Mouse (Mus musculus) A20 (cell line): ENCODE data around the gene Pcgf2.
A peak's percentile ranks its signal among the peaks of the same experiment; 100 is the strongest.
"Not testable (repeated sequence)": the region's sequence is repeated elsewhere in the genome, so short reads cannot be mapped to it uniquely, and the experiment has no call there.

Experiments used
- DNase-seq: peaks from one replicate; pipeline ENCODE4 v3.0.0-alpha.2; 2011; ENCODE audit warnings: low read depth, low spot score

Pcgf2 gene

DNA sequence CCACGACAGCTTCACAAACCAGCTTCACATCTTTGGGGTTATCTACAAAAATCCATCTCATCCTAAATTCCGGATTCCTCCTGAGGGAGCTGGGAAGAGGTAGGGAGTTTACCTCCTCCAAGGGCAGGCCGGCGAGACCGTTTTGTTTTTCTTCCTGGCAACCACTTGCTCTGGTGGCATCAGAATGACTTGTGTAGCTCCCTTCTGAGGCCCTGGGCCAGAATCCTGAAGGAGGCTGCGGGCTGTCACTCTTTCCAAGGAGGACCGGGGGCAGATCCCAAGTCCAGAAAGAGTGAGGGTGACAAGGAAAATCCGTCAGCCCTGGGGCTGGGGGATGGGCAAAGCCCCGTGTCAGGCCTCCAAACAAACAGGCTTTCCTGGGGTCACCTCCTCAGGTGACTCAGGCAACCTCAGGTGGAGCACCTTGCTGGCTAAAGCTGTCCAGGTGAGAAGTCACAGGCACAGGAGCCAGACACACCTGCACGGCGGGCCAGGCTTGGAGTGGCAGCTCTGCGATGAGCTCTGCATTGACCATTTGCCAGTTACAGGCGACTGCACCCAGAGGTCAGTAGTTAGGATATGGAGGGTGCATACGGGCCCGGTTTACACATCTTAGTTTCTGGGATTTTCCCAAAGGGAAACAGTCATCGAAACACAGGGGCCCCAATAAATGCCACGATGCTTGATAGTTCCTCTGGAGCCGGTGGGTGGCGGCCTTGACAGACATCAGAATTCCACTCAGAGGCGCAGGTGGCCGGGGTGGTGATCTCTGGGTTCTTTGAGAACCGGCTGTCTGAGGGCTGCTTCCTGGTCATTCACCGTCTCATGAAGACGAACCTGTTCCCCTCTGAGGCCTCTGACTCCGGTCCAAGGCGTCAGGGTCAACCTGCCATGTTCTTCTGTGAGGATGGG lies 17.3 kb upstream of the Pcgf2 start:
- DNase-seq = no peak

DNA sequence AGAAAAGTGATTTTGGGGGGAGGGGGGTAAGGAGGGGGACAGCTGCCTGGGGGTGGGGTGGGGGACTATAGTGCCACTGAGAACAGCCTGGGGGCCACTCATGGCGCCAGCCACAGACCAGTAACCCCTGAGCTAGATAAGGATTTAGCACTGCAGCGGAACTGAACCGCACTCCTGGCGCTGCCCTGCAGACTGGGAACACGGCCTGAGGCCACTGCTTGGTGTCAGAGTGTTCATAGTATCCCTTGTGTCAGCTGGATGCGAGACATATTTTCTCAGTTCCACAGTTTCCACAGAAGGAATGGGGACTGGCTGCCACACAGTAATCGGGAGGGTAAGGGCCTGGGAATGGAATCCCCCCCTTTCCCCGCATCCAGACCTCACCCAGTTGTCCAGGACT lies 15.7 kb upstream of the Pcgf2 start:
- no peak for DNase-seq

DNA sequence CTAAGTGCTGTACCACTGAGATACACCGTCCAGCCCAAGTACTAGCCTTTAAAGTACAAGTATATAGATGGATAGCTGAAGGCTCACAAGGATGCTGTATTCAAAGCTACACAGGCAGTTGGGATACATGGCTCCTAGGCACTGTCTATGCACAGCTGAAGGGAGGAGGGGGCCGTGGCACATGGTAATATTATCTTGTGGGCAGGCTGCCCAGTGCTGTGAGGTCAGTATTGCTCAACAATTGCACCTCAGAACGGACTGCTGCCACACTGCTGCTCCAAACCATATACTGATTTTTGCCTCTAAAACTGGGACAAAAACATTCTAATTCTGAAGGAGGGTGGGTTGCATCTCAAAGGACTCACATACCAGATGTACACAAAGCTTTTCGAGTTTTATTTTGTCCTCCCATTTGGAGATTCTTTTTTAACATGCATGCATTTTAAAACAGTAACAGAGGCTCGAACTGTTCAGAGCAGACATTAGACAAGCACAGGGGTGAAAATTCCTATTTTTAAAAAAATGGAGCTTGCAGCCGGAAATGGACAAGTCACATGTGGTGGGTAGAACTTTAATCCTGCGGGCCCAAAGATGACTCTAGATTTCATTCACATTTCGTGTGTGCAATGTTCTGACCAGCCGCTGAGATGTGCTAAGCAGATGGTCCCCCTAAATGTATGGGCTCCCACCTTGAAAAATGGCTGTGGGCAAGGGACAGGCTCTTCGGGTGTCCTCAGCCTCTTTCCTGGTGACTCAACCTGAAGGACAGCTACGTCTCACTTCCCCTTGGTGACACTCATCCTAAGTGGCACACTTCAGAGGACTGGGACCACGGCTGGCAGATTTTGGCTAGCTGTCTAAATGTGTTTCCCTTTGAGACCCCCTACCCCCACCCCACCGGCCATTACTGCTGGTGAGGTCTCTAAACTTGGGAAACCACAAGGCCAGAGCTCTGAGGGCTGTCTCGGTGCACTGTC lies 14.8 kb upstream of the Pcgf2 start:
- DNase-seq = no peak

DNA sequence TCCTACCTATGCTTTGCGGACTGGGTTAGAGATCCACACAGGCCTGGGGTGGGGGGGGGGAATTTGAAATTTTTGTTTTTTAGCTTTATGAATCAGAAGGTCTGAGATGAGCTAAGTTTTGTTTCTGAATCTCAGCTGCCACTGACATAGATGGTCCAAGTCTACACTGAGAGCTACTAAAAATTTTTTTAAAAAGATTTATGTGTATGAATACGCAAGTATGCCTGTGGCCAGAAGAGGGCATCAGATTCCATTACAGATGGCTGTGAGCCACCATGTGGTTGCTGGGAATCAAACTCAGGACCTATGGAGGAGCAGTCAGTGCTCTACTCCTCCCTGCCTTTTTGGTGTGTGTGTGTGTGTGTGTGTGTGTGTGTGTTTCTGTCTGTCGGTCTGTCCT lies 14.1 kb upstream of the Pcgf2 start:
- DNase-seq = peak; percentile 43

DNA sequence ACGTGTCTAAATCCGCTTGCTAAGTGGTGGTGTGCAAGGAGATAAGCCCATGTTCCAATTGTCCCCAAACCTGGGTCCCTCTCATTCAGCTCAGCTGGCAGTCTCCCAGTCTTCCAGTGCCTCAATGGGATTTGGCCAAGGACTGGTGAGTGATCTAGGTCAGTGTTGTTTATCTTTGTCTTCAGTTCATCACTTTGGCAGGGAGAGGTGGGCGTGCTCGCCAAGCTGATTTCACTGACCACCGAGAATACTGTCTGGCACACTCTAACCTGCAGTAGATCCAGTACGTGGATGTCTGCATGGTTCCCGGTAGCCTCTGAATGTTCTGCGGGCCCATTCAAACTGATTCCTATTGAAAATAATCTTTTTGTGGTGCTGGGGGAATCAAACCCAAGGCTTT lies 13.6 kb upstream of the Pcgf2 start:
- no peak for DNase-seq

DNA sequence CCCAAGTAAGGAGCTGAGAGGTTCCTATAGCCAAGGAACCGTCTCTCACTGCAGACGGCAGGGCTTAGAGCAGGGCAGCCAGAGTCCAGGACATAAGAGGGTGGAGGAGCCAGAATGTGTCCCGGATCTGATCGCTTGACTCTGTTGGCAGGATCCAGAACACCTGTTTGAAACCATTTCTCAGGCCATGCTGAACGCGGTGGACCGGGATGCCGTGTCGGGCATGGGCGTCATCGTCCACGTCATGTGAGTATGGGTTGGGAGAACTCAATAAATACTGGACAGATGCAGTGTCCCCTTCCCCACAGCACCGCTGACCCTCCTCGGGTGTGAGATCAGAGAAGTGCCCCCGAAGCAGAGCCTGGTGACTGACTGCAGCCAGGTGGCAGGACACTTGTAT lies 12.0 kb upstream of the Pcgf2 start:
- no peak for DNase-seq

DNA sequence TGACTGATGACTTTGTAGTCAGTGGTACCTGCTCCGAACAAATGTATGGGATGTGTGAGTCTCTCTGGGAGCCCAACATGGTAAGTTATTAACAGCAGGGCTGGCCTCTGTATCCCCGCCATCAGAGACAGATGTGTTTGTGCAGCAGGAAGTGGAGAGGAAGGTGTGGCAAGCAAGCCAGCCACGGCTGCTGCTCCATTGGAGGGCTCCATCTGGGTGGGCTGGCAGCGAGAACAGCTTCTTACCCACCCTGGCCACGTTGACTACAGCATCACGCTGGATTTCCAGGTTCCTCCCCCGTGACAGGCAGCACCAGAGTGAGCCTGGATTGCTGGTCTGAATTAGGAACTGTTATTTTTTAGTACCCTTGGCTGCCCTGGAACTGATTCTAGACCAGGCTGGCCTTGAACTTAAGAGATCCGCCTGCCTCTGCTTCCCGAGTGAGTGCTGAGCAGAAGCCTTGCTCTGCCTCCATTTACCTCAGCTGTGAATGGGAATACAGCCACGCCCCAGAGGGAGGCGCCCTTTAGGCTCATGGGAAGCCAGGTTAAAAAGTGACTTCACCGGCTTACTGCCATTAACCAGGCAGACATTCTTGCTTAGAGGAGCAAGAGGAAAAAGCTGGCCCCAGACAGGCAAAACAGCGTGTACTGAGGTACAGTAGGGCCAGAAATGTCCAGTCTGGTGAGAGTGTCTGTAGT lies 11.1 kb upstream of the Pcgf2 start:
- DNase-seq = no peak

DNA sequence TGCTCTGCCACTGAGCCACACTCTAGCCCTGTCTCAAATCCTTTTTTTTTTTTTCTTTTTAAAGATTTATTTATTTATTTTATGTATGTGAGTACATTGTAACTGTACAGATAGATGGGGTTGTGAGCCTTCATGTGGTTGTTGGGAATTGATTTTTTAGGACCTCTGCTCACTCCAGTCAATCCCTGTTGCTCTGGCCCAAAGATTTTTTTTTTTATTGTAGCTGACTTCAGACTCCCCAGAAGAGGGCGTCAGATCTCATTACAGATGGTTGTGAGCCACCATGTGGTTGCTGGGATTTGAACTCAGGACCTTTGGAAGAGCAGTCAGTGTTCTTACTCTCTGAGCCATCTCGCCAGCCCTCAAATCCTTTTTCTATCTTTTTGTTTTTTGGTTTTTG lies 9.8 kb upstream of the Pcgf2 start:
- not testable (repeated sequence) for DNase-seq

DNA sequence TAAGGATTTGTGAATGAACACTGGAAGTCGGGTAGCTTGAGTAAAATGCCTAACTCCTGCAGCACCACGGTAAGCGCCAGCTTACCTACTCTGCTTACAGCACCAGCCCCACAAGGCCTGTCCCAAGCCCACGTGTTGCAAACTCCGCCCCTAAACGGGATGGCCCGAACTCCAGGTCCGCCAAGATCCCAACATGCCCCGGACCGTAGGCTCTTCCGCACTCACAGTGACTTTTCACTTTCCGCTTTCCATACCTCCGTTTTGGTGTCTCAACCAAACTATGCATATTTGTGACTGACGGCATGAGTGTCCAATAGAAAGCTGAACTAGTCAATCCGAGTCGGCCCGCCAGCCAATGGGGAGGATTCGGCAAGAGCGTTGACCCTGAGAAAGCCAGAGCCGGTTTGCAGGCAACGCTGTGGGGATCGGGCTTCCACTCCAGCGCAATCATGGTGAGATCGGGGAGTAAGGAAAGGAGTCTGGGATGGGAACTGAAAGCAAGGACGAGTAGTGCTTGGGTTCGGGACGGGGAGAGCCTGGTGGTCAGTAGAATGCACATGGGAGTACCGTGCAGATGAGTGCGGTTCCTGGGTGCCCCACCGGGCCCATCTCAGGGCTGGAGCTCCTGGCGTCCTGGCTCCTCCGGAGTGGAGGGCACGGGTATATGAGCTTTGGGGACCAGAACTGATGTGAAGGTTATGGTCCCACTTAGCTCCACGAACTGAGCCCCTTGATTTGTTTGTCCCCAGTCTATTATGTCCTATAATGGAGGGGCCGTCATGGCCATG lies 2.9 kb upstream of the Pcgf2 start, which contains the start of gene Psmb3:
Psmb3 (plus strand) TSS at position 361 of the 788 bp plus-strand sequence.
- DNase-seq = peak; percentile 100

DNA sequence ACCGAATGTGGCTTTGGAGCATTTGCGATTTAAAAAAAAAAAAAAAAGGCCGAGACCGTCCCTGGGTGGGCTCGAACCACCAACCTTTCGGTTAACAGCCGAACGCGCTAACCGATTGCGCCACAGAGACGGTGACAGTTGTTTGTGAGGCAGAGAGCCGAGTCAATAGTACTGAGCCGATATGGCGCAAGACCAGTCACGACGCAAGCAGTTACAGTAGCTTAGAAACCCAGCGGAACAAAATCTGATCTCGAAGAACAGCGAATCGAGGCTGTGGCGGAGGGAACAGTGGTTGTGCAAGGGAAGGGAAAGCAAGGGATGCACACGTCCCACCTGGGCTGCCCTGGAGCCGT lies 2.1 kb upstream of the Pcgf2 start:
- DNase-seq = peak; percentile 92

DNA sequence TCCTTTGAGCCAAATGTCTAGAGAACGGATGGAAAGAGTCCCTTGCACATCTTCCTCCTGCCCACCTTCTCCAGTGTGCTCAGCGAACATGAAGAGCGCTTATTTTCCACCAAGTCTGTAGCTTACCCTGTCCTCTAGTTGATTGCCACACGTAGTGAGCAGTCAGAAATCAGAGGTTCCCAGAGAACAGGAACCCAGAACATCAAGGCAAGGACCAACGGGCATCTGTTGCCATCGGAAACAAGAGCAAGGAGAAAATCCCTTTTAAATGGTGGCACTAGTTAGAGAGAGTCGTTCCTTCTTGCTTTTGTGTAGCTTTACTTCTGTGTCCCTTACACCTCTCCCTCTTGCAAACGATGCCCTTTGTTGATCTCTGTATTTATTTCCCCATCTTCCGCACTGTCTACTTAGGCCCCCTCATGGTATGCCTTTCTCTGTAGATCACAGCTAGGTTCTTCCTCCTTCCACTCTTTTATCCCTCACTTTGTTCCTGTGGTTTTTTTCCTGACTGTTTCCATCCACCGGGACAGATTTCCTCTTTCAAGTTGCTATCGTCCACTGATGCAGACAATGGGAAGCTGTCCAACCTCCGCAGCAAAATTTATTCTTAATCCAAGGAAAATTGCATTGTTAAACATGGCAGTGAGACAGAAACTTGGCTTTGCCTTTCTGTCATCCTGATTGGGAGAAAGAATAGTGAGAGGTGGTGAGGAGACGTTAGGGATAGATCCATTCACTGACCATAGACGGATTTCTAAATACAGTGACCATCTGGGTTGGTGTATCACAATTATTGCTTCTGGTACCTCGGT lies 1.5 kb upstream of the Pcgf2 start:
- peak; percentile 71 for DNase-seq

DNA sequence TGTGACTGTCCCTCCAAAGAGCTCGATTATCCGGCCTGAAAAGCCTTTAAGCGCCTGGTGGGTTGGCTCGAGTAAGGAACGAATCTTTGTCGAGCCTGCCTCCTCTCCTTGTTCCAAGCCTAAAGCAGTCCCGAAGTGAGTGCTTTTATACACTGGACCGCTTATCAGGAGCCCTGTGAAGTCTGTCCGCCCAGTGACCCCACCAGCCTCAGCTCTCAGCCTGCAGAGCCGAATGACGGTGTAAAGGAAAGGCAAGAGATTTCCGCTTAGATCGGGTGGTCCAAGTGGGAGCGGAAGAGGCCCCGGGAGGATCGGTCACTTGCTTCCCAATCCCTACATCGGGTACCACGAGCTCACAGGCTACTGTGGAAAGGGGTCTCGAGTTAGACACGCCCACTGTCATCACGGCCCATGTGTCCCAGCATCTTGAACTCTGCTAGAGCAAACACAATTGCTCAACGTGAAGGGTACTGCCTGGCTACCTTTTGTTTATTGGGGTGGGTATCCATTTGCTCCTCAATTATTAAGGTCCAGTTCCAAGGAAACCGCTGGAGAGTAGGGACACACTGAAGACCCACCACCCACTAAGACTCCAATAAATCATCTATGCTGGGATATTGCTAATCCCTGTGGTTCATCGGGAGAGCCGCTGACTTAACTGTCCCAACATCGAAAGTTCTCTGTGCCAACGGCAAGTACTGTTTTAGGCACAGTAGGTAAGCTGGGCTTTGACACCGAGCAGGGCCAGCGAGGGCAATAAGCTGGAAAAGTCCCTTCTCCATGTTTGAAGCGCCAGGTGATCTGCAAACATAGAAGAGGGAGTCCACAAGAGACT lies 666 bp upstream of the Pcgf2 start:
- DNase-seq = no peak

DNA sequence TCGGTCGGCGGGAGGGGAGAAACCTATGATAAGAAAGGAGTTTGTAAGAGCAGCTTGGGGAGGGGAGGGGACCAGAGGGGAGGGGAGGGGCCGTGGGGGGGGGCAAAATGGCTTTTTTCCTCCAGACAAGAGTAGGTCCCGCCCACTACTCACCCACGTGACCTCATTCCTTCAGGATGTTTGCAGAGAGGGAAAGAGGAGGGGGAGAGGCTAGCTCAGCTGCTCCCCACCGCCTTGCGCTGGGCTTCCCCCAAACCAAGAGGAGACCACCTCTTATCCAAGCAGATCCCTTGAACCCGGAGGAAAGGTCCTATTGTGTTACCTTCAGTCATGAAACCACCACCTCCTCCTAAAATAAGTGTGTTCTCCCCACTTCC lies 683 bp downstream of the Pcgf2 start:
- DNase-seq = no peak

DNA sequence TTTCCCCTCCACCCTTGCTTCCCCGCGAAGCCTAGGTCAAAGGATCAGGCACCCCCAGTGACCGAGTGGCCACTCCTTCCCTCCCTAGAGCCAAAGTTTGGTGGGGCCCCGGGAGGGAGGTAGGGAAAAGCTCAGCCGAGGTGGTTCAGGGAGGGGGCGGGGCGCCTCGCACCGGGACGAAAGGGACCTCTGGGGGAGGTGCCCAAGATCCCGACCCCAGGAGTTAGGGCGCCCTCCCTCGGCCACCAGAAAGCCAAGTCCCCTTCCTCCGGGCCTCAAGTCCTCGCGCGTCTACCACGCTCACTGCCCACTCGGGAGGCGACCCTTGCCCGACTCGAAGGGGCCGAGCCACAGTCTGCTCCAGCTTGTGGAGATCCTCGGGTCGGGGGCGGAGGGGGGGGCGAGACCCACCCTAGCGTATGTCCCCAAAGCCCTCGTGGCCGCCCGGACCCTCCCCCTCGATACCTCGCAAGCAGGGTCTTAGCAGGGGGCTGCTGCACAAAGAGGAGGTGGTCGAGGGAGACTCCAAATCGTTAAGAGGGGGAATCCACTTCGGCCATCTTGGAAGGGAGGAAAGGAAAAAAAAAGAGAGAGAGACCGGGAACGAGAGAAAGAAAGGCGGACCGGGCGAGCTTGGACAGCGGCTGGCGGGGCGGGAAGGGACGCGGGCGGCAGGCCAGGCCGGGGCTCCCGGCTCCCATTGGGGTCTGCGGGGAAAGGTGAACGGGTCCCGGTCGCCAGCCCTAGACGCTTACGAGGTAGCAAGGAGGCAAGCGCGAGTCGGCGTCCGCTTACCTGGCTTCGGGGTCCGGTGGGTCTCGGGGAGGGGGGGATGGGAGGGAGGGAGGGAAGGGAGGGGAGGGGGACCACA lies 1.3 kb downstream of the Pcgf2 start:
- peak; percentile 84 for DNase-seq

DNA sequence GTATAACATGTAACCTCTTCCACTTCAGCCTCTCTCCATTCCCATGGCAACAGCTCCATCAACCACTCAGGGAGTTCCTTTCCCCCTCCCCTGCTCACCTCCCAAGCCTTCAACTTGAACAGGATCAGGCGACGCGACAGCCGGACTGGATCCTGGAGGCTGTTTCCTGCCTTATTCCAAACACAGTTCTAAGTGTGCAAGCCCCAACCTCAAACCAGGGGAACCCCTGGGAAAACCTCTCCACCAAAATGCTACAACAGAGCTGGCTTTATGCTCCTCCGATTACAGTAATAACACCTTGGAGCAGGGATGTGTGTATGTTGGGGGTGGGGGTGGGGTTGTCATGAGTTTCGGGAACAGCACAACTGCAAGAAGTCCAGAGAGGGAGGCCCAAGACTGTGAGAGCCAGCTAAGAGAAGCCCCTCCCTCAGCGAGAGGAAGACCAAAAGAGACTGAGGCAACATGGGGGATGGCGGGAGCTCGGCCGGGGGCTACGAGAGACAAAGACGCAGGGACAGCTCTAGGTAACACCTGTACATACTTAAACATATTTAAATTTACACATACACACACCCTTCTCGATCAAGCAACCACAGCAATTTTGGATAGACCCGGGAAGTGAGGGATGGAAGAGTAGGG lies 2.3 kb downstream of the Pcgf2 start:
- DNase-seq = no peak

DNA sequence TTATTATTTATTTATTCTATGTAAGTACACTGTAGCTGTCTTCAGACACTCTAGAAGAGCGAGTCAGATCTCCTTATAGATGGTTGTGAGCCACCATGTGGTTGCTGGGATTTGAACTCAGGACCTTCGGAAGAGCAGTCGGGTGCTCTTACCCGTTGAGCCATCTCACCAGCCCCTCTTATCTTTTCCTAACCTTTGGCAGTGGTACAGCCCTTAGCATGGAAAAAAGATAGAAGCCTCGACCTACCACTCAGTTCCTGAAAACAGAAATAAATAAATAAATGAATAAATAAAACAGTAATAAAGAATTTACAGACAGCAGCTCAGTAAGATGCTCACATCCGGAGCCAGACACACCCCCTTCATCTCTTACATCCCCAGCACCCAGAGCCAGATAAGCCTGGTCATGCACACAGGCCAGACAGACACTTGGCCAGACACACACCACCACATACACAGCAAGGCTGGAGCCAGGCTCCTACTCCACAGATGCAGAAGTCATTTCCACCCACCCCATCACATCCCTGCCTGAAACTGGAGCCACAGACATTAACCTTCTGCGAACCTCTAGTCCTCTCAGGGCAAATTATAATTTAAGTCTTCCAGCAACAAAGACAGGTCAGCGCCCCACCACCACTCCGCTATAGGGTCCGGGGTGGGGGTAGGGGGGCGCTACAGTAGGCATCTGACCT lies 3.0 kb downstream of the Pcgf2 start:
- DNase-seq = no peak

DNA sequence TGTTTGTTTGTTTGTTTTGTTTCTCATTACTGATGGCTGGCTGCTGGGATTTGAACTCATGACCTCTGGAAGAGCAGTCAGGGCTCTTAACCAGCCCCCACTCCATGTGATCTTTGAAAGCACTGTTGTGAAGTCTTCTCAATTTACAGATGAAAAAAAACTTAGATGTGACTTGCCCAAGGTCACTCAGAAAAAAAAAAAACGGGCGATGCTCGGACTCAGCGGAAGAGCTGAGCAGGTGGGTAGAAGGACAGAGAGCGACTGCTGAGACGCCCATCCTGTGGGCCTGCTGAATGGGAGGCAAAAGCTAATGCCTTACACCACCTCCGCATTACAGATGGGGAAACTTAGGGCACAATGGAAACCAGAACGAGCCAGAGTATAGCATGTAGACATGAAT lies 3.6 kb downstream of the Pcgf2 start:
- no peak for DNase-seq
